Mouse (Mus musculus) layer of hippocampus, postnatal 10 days (tissue): Measurements from ENCODE around the gene Col6a3. TPM values are rescaled to one million over a fixed set of nuclear protein-coding genes. Genes with fewer than 3 reads are reported as not detected.

Experiments used
- DNase-seq, 2 experiments: peaks; one replicate each; pipeline ENCODE4 v3.0.0; 2021; ENCODE audit warnings: low spot score in 2 of 2
- long read RNA-seq: library from polyadenylated mRNA; stranded (forward); transcript quantifications from one replicate; pipeline ENCODE4 v2.0.0, GENCODE M21; 2023
- total RNA-seq, 2 experiments: library from RNA; stranded (reverse); gene quantifications; 2 replicates each; pipeline ENCODE4 v1.2.3; 2021

Gene Col6a3
- total RNA-seq, result 1 to 10 TPM; 7.3 to 7.4 TPM
- long read RNA-seq, partial matches to known transcripts, result 1 of 1 reads
- long read RNA-seq, other reads (novel, unspliced or antisense), result 0 of 1 reads

DNA sequence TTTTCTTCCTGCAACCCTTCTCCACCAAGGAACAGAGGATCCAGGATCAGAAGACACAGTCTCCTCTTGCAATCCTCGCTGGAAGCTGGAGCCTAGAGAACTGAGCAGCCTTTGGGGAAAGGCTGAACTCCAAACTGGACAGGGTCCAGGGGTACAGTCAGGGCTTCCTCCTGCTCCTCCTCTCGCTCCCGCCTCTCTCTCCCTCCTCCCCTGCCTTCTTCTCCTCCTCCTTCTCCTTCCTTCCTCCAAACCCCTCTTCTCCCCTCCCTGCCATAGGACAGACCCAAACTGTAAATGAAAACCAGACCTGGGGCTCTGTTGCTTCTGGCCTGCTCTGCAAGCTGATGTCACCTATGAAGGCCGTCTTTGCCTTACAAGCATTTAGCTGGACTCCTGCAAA is at the start of gene Col6a3:
Col6a3 (minus strand) TSS at position 136 of the 400 bp plus-strand sequence.
- no peak for DNase-seq

DNA sequence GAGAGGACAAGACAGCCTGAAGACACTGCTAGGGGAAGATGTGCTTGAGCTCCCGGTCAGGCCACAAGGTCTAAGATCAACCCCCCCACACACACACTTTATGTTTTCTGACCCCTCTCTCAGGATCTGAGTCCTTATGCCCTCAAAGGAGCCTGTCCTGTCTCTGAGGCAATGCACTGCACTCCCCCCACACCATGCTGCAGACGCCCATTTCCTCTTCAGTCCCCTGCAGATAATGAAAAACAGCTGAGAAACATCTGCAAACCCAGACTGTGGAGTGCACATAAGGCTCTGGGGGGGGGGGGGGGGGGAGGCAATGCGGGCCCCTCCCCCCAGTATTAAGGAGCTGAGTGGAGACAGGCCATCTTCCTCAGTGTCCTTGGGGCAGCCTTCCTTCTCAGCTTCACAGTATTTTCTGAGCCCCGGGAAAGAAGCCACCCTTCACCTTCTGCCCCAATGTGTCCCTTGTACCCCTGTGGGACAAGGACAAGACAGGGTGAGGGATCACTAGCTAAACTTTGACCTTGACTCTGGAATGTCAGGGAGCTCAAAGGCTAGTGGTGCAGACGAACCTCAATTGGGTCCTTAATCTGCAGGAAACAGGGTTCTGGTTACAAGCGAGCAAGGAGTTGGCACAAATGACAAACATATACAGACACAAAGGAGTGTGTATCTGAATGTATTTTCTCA is 42.1 kb upstream of the Col6a3 start:
- no peak for DNase-seq

DNA sequence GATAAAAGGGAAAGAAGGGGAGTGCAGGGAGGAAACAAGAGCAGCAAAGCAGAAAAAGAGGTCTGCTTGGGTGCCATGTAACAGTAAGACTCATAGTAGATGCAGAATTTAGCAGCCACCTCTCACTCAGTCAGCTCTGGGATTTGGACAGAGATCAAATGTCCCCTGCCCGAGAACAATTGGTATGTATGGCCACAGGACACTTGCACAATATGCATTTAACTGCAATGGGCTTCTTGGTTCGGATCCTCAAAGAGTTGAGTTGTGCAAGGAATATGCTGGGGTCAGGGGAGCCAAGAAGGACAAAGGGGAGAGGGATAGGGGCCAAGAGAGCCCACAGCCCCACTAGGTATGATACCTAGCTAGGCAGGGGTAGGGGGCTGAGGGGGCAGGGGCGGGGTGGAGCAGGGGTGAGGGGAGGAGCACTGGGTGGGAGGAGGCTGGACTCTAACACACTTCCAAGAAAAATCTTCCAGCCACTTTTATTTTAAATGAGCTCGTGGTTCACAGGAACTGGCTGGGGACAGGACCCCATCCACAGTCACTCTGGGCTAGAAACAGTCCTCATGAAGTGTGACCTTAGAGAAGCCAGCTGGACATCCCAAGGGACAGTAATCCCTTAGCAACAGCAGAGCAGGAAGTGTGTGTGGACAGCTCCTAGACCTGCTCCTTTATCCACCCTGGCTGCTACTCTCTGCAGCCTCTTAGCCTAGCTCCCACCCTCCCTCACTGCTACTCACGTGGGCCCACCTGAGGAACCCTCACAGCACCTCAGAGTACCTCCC is 32.9 kb upstream of the Col6a3 start:
- DNase-seq, result no peak

- DNase-seq, result no peak
These were observed 32.2 kb upstream of the Col6a3 start for GRCm38 (mm10) chr1:90875961-90876360.

DNA sequence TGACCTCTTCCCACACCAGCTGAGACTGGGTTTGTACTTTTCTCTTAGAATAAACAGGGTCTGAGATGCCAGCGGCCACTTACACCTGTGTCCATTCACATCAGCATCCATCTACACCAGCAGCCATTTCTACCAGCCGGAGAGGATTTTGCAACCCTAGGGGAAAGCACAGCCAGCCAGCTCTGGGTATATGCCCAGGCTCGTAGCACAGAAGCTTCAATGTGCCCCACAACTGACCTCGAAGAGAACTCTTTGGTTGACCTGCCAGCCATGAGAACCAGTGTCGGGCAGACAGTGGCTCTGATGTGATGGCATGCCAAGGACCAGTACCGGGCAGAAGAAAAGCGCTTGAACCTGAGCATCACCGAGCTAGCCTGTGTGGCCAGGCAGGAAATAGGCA is 31.6 kb upstream of the Col6a3 start:
- no peak for DNase-seq

GRCm38 (mm10) chr1:90870581-90870980 is 26.8 kb upstream of the Col6a3 start:
- no peak for DNase-seq

GRCm38 (mm10) chr1:90866734-90867133 is 23.0 kb upstream of the Col6a3 start:
- DNase-seq, result no peak

GRCm38 (mm10) chr1:90855880-90856279 is 12.1 kb upstream of the Col6a3 start:
- no peak for DNase-seq

GRCm38 (mm10) chr1:90849836-90850235 is 6.1 kb upstream of the Col6a3 start:
- DNase-seq, result peak; percentile 36 to 40

- DNase-seq, result no peak
These were observed 1.4 kb upstream of the Col6a3 start for GRCm38 (mm10) chr1:90845206-90845605.

DNA sequence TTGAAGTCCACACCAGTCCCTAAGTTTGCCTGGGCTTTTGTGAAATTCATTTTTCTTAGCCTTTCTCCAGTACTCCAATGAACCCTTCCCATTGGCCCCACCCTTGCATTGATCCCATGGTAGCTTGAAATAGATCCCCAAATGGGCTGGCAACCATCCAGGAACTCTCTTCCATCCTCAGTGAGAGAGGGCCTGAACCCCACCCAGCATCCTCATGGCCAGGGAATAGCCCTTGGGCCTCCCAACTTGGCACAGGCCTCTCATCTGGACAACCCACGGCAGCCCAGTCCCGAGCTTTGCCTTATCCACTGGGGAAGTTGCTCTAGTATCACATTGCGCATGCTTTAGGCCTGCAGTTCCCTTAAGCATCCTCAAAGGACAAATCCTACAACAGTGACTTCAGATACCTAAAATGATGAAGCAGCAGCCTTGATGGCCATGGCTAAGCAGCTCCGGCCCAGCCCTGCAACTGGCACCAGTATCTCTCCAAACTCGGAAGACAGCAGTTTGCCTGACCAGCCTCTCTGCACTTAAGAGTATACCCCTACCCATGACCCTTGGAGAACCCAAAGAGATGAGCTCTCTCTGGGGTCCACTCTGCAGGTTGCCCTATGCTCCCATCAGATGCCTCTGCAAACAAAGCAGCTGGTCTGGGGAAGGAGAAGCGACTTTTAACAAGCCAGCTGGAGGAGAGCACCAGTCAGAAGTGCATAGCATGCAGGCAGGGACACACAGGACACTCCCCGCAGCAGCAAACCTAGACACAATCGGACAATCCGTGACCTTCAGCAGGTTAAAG is 783 bp downstream of the Col6a3 start:
- no peak for DNase-seq

DNA sequence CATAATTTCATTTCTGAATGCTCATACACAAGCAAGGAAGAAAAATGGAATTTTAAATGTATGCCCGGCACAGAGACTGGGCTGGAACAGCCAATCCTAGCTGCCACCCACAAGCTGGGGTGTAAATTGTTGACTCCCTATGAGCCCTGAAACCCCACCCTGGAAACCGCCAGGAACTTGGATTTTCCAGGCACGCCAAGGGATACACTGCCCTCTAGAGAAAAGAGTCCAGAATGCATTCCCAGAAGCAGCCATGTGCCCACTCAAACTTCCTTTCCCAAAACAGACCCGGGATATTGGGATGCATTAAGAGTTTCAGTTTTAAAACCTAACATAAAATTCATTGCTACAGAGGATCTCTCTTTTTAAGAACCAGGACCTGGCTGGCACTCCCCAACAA is 3.5 kb downstream of the Col6a3 start:
- DNase-seq, result peak; percentile 59 to 72

- DNase-seq, result no peak
These were observed 5.1 kb downstream of the Col6a3 start for GRCm38 (mm10) chr1:90838657-90839056.

GRCm38 (mm10) chr1:90838221-90838620 is 5.5 kb downstream of the Col6a3 start:
- peak; percentile 32 to 35 for DNase-seq

GRCm38 (mm10) chr1:90836178-90836740 is 7.5 kb downstream of the Col6a3 start:
- no peak for DNase-seq

DNA sequence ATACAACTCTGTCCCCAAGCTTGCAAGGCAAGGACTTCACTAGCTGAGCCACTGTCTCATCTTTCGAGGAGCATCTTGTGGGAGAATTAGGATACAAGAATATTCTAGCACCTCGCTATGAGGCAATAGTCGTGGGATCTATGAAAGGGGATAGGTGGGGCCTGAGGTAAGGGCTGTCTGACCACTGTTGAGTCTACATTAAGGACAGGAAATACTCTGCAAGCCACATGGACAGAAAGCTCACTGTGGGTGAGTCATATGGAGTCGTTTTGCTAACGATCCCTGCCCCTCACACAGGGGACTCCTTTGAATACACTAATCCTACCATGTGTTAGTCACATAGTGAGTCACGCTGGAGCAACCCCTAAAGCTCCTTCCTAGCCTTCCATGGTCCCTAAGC is 9.1 kb downstream of the Col6a3 start:
- no peak for DNase-seq

DNA sequence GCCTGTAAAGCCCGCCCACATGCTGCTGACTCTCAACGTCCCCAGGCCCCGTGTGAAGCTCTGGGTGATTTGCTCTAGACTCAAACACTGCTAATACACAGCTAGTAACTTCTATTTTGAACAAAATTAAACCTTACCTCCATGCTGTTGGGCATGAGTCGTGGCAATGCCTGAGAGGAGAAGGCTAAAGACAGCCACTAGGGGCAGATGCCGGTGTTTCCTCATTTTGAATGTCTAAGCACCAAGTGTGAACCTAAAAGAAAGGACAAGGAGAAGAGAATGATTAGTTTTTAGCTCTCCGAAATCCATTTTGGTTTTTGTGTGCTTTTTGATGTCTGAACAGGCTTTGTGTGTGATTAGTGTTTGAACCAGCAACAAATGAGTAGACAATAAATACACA is 13.8 kb downstream of the Col6a3 start:
- DNase-seq, result no peak

DNA sequence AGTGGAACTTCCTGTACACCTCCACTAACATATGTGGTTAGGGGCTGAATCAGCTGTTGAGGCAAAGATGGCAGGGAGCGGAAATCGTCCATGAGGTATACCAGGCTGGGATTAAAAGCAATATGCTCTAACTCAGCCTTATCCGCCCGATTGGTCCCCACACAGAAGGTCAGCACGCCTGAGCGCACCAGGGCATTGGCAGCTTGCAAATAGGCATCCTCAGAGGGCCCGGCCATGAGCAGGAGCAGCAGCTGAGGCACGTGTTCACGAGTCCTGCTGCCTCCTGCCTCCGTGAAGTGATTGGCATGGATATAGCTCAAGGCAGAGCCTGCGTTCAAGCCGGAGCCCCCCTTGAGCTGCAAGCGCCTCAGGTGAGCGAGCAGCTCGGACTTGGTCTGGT is 30.5 kb downstream of the Col6a3 start:
- no peak for DNase-seq

DNA sequence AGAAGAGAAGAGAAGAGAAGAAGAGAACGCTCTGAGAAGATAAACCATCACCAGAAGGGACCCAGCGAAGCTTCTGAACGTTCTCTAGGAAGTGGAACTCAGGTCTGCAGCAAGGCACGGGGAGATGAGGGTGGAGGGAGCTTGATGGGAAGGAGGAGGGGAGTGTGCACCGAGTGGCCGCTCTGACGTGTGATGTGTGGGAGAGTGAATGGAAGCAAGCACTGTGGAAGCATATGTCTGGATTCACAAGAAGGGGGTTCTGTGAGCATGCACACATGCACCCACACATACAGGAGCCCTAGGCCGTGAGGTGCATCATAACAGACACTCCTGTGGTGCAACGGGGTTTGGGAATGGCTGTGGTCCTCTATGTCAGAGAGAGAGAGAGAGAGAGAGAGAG is 34.8 kb downstream of the Col6a3 start:
- no peak for DNase-seq

DNA sequence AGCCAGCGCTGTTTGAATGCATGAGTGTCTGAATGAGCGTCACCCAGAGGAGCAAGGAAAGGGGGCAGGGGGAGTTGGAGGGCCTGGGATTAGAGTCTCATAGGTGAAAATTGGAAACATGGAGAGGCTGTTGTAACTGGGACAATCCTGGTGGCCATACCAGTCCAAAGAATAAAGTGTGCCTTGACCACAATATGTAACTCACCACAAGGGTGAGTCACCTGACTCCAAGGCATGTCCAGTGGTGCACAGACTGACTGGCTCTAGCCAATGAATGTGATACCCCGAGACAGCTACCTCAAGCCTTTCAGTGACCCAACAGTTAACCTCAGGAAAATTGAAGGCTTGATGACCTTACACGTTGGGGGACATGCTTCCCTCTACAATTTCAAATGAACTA is 40.7 kb downstream of the Col6a3 start:
- no peak for DNase-seq

- no peak for DNase-seq
These were observed 42.7 kb downstream of the Col6a3 start for GRCm38 (mm10) chr1:90801067-90801466.
